Mouse (Mus musculus): Measurements from ENCODE around the gene Rnf6.

- TF ChIP-seq USF1 (IDR thresholded peaks at IDR 0.05; ENCODE audit: low read depth): no peak
- no peak for TF ChIP-seq CTCF (IDR thresholded peaks at IDR 0.05; ENCODE audit: control insufficient read depth, insufficient read depth, insufficient read length)
- TF ChIP-seq MYOG (IDR thresholded peaks at IDR 0.05; ENCODE audit: control insufficient read depth, extremely low read depth, insufficient read length): no peak
- no peak for TF ChIP-seq MAX (IDR thresholded peaks at IDR 0.05)
- TF ChIP-seq CEBPB (IDR thresholded peaks at IDR 0.05; ENCODE audit: low read depth): no peak
- TF ChIP-seq MYOD1 (IDR thresholded peaks at IDR 0.05; ENCODE audit: control insufficient read depth, insufficient read length, low read depth): no peak
These were observed 8.7 kb upstream of the Rnf6 start for GRCm38 (mm10) chr5:146229869-146230650.

Measured in C2C12 (cell line).